Mouse (Mus musculus): ENCODE measurements at regions not wholly inside any gene's neighbourhood (a gene's known extent, or its start where the extent isn't known, plus 50 kb on each side); places are given as distances from the start of the nearest gene placed in this dataset.
A peak's percentile ranks its signal among the peaks of the same experiment; 100 is the strongest.

DNA sequence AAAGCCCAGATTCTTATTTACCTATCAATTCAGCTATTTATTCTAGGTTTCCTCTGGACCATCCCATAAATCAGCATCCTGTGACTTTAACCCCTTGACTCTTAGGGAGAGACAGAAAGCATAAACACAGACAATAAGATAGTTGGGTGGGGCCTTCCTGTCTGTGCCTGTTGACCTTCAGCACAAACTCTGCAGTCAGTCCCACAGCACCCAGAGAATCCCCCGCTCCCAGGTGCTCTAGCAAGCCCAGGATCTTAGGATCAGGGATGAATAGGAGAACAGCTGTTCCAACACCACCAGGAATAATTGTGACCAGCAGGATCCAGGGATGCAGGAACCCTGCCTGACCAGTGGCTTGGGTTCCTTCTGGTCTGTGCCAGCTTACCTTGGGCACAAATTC, 107.8 kb downstream of the Basp1 start:
- DNase-seq = no peak

DNA sequence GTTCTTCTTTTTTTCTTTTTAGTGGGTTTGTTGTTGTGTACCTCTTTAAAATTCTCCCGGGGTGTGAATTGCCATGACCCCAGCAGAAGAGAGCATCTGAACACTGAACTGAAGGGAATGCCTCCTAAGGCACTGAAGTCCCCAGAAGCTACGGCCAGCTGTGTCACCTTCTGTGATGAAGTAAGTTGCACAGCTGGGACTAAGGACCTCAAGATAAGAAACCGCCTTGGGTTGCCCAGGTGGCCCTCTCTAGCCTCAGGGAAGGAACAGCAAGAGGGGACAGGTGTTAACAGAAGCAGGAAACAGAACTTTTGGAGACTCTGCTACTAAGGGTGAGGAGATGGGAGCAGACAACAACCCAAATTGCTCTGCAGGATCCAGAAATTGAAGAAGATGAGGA, 110.2 kb downstream of the Basp1 start:
- no peak for DNase-seq

DNA sequence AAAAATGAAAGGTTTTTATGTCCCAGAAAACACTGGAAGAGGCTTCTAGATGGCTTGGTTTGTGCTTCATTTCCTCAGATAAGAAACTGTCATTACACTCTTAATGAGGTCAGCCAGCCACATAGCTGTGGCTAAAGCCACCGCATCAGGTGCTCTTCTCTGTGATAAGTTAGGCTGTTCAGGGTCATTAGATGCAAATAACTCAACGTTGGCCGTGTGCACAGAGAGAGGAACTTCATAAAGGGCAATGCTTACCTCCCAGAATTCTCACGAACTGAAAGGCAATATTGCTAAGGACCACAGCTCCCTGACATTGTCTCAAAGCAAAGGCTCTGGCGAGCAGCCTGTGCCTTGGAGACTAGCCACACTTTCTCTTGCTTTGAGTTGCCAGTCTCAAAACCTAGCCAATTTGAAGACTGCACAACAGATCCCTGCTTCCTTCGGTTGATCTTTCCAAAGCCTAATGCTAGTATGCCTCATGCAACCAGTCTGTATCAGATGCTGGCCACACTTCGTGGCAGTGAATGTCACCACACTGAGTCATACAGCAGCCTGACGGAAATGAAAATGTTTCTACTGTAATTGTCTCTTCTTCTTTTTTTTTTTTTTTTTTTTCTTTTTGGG, 110.8 kb downstream of the Basp1 start:
- peak; percentile 24 for DNase-seq

DNA sequence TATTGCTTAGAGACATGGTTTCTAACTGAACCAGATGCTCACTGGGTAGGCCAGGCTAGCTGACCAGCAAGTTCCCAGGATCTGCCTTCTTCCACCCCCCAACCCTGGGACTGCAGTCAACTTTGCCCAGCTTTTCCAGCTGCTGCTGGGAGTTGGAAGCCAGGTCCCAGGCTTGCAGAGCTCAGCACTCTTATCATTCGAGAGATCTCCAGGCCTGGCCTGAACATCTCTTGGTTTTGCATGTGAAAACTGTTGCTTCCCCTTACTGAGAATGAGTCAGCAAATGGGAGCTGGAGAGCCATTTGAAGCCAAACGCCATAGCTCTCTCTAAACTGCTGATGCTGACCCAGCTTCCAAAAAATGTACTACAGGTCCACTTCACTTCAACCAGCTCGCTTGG, 111.8 kb downstream of the Basp1 start:
- DNase-seq = no peak

DNA sequence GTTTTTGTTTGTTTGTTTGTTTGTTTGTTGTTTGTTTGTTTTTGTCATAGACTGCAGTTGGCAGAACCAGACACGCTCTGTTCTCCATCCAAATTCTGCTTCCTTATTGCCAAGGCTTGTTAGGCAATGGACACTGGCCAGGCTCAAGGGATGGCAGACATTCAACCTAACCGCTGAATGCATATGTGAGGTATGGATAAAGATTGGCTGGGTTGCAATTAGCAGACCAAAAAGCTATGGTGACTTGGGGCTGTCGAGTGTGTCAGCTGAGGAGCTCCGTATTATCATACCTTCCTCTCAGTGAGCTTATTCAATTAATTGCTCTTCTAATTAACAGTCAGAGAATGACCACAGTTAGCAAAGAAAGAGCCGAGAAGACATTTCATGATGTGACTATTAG, 116.3 kb downstream of the Basp1 start:
- no peak for DNase-seq

DNA sequence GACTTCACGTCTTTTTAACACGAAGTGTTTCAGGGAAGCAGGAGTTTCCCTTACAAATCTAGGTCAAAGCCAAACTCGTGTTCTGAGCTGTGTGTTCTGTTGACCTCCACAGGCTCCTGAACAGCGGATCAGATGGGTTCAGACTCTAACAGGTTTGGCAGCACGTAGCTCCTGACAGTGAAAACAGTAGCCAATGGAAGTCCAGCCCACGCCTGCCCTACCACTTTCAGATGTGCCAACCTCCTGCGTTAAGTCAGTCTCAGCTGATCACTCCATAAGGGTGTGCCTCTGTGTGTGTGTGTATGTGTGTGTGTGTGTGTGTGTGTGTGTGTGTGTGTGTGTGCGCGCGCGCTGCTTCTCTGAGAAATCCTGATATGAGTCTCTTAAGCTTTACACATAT, 116.8 kb downstream of the Basp1 start:
- DNase-seq = no peak

DNA sequence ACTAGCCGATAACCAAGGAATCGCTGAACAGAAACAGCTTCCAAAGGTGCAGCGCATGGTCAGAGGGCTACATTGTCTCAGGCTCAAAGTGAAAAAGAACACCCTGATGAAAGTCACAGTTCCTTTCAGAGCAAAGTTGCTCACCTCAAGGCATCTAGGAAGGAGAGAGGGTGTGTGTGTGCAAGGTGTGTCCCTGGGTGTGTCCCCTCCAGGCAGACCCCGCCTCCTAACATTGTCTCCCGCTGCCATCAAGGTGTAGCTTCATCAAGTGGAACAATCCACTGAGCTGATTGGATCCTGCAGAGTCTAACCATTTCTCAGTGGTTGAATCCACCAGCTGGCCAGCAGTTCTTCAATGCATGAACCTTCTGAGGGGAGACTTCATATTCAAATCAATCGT, 117.8 kb downstream of the Basp1 start:
- DNase-seq = no peak

DNA sequence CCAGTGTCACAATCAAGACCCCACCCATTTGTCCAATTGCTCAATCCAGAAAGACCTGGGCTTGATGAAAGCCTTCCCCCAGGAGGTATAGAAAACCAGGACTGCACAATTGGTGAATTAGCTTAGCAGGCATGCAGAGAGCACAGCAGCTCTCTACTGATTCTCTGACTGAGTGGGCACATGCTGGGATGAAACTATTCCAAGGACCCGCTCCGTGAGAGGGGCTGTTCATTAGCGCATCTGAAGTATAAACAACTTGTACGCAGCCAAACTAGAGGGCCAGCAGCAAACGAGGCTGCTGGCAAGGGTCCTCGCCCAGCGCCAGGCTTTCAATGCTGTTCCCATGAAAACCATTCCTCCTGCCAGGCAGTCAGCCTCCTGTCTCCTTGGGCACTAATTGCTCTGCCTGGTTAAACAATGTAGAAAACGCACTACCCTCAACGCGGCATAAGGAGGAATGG, 122.3 kb downstream of the Basp1 start:
- DNase-seq = peak; percentile 57

DNA sequence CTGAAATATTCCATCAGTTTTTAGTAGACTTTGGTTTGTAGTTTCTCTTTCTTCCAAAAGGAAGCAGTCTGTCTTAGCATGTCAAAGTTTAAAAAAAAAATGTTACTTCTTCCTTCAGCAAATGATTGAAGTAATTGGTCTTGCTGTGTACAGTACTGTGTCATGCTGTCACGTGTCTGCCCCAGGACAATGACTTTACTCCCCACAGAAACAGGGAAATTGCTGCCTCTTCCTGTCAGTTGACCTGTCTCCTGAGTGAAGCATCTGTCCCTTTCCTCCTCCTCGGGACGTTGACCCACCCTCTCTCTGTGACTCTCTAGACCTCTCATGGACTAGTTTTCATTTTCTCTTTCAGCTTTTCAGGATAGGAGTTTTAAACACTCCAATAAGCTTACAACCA, 125.7 kb downstream of the Basp1 start:
- no peak for DNase-seq

DNA sequence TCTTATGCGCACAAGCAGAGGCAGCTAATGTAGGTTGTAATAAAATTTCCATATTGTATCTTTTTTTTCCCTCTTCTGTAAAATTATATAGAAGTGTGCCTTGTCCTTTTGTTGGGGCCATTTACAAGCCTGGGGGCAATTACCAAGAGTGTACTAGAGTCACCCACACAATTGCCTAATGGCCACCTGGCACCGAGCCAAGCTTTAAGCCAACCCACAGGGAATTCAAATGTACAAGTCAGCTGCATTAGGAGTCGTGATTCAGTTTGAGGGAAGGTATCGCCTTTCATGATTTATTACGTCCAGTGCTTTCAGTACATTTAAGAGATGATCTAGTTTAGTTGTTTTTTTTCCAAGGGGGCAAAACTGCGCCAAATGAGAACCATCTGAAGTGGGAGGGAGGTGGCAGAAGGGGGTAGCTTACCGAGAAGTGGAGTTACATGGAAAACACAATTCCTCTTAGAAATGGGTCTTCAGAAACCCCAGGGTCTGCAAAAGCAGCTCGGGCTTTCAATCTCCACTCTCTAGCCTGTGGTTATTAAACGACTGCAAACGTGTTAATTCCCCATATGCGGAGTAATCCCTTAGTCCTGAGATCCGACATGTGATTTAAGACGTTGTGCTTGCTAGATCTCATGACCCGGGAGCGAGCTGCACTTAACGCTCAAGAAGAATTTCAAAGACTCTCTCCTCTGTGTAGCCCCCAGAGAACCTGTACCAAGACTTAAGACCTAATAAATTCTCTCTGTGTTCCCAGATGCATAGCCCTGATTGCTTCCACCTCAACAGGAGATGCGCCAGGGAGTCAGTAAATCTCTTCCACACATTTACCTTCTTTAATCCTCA, 129.0 kb downstream of the Basp1 start:
- DNase-seq = peak; percentile 12

DNA sequence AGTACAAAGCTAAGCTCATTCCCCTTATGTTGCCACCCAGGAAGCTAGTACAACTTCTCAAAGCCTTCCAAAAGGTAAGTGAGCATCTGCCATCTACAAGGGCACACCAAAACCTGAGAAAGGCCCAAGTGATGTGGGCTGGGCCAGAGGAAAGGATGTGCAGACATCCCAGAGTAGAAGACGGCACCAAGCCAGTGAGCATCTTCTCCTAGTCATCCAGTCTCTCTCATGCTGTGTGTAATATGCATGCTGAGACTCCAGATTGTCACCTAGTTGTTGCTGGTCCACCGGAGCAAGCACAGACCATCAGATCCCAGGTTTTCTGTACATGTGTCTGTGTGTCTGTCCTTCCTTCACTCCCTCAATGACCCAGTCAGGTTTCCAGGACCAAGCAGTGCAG, 129.9 kb downstream of the Basp1 start:
- DNase-seq = no peak

DNA sequence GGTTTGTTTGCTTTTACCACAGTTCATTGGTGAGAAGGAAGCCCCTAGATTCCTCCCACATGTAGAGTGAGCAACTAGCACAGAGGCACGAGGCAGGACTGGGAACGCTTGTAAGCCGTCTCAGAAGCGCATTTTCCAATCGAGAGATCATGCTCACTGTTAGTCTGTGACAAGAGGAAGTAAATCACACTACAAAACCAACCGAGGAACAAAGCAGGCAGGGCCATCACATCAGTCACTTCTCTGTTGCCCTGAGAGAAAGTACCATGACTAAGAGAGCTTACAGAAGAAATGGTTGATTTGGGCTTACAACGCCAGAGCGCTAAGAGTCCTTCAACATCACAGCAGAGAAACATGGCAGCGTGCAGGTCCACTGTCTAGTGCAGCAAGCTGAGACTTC, 131.2 kb downstream of the Basp1 start:
- DNase-seq = no peak

DNA sequence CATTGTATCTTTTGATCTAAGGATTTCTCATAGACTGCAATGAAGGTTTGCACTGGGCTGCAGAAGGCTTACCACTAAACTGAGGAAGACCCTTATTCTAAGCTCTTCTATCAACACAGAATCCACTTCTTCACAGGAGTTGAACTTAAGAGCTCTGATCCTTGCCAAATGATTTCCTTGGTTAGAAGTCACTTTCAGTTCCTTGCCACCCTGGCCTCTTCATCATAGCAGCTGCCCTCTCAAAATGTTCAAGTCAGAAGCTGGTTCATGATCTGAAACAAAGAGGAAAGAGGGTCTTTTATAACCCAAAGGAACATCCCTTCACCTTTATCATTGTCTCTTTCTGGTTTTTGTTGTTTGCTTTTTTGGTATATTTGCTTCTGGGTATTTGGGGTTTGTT, 131.6 kb downstream of the Basp1 start:
- no peak for DNase-seq

DNA sequence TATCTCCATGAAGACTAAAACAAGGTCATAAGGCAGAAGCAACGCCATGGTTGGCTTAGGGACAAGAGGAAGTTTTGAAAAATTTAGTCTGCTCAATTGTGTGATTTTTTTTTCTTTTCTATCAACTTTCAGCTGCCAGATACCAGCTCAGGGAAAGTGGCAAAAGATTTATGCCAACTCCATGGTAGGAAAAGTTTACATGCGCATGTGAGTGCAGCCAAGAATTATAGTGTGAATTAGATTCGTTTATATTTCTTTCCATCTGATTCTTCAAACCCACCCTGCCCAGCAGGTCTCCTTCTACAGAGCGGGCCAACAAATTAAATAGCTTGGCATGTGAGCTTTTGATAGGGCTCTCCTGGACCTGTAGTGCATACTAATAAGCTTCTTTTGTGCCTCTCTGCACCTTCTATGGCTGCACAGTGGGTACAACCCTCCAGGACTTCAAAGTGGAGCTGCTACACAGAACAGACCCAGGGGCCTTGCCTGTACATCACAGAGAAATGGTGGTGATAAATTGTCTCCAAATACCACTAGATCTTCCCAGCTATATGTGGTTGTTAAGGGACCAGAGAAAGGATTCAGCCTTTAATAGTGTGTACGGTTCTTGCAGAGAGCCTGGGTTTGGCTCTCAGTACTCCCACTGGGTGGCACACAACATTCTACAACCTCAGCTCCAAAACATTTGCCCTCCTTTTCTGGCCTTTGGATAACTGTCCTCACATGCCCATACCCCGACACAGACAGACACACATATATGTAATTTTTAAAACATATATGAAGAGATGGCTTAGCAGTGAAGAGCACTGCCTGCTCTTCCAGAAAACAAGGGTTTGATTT, 135.0 kb downstream of the Basp1 start:
- no peak for DNase-seq

DNA sequence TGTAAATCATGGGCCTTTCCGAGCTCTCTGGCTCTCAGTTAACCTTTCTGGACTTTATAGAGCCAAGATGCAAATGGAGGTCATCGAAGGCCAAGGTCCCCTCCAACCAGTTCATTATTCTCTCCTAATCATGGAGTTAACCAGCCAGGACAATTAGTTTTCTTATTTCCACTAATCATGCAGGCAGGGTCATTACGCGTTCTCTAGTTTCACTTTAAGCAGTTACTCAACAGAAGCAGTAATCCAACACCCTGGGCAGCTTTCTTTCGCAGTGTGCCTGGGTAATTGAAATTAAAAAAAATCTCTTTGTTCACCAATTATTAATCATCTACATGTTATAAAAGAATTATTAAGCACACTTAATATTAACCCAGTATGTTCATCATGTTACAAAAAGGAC, 137.3 kb downstream of the Basp1 start:
- no peak for DNase-seq

DNA sequence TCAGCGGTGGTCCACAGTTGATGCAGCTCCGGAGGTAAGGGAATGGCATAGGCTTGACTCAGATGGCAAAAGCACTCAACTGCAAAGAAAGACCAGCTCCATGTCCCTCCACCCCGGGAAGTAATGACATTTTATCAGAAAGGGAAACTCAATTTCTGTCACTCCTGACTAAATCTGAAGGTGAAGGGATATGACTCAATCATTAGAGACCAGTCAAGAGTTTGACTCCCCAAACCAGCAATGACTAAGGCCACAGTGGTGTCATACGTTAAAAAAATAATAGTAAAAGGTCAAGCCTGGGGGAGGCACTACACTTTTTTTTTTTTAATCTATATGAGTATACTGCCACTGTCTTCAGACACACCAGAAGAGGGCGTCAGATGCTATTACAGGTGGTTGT, 141.7 kb downstream of the Basp1 start:
- no peak for DNase-seq

DNA sequence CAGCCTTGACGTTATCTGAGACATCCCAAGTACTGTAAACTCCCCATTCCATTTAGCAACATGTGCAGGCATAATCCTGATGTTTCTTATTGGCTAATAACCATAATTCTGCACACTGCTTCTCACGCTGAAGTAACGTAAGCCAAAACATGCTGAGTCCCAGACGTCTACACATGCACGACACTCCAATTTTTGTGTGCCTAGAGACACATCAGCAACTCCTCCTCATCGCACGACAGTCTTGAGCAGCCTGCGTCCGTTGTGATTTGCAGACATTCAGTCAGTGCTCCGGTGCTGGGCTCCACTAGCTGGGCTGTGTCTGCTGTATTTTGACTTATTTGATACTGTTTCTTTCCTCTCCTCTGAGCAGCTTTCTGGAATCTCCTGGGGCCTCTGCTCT, 143.2 kb downstream of the Basp1 start:
- DNase-seq = no peak

DNA sequence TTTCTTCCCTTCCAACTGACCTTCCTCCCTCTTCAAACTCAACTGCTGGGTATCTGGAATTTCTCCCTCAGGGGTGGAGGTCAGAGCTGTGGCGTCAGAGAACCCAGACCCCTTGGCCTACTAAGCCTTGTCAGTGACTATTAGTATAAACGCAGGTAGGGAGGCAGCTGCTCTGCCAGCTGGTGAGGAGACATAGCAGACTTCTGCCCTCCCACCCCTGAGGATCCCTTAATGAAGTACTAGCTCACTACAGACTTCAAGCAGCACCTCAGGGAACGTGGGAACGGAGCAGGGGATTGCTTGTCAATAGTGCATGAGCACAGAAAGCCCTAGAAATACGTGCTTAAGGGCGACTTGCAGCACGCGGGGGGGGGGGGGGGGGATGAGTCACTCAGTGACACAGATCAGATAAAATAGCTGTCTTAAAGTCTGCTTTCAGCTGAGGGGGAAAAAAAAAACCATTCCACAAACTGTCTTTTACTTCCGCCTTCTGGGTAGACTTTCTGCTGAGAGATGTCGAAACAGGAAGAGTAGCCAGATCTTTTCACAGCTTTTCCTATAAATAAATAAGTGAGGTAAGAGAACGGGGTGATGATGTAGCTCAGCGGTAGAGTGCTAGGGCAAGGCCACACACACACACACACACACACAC, 144.1 kb downstream of the Basp1 start:
- DNase-seq = no peak

DNA sequence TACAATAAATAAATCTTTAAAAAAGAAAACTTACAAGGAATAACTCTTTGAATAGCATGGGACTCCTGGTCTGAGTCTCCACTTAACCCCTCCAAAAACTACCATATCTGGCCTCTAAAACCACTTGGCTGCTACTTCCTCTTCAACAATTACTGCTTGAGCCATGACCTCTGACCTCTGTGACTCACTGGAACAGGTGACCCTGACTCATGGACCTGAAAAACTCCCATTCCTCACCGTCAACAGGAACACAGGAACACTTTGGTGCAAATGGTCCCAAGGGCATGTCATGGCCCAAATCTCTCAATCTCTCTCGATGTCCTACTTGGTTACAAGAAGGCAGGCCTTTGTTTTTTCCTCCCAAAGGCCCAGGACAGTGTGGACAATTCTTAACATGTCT, 145.1 kb downstream of the Basp1 start:
- DNase-seq = no peak

DNA sequence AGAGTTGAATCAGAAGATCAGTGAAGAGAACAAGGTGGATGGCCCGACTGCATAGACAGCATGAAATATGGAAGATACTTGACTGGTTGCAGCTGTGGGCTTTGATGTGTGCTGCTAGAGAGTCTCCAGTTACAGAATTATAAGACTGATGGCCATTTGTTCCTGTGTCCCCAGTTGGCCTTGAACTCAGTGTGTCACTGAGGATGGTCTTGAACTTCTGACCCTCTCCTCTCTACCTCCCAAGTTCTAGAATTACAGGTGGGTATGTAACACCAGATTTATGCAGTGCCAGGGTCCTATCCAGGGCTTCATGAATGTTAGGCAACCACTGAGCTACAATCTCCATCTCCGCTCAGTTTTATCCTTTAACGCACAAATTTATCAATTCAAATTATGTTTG, 146.1 kb downstream of the Basp1 start:
- no peak for DNase-seq

DNA sequence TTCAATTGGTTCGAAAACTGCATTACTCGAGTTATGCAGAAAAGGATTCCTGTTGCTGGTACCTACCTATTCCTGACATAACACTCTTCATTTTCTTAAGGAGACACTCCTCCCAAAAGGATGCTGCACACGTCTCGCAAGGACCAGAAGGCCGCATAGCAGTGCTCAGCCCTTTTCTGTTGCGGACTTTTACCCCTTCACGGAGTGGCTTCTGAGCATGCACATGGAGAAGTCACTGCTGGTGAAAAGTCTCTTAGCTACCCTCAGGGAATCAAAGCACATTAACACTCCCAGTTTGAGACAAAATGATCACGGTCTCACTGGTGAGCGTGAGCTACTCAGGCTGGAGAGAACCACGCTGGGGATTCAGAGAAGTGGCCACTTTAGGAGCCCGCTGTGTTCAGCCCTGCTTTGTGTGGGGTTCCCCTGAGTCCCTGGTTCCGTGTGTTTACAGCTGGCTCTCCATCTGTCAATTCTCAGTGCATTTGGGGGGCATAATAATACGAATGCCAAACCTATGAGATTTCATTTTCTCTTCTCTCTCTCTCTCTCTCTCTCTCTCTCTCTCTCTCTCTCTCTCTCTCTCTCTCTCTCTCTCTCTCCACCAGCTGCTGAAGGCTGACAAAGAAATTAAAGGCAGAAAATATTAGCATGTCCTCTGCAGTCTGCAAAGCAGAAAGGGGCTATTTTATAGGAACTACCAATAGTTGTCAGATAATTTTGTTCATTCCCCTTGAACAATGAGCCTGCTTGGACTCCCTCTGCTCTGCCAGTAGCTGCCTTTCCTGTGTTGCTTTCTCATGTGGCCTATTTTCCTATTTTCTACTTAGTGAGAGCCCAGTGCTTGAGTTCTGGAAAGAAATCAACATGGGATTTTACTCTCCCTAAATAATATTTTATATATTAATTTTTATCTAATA, 160.7 kb downstream of the Basp1 start:
- DNase-seq = no peak

DNA sequence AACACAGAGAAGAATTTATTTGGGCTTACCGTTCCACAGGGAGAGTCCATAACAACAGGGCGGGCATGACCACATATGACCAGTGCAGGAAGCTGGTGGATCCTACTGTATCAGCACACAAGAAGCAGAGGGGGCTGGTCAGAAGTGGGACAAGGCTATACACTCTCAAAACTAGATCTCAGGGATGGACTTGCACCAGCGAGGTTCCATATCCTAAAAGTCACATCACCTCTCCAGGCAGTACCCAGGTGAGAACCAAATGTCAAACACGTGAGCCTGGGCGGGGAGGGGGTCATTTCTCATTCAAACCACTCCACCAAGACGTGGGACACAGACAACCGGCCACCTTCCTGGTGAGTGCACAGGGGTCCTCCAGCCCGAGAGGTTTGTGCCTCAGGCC, 167.9 kb downstream of the Basp1 start:
- no peak for DNase-seq

Data from right cerebral cortex, postnatal 4 days (tissue).